10 mouse cellular contexts compared by ENCODE assay signal in genomic region chr4:132492178-132493060, GRCm38 (mm10). TPM values are rescaled to one million over a fixed set of nuclear protein-coding genes. Genes with fewer than 3 reads are reported as not detected.
A peak's percentile ranks its signal among the peaks of the same experiment; 100 is the strongest.
DNase-seq lines count a peak whose midpoint lies in the region; ATAC-seq lines count a peak whose summit lies in the region.
"Had no signal": no experiment of that assay in that cellular context is flagged by ENCODE, and none has a peak within 500 bp of the region (broad histone marks: within the 10 kb centered on the region; RNA-seq: fewer than 3 reads in every experiment).

No protein-coding gene starts in this region.

- DNase-seq in forebrain, embryonic 14.5 days (ENCODE audit: low spot score), result peak; percentile 45
- DNase-seq in midbrain, embryonic 14.5 days, result peak; percentile 65
- peak; percentile 57 to 64 for DNase-seq in heart, postnatal 10 days
- DNase-seq in lung, postnatal 4 days, result peak; percentile 23 to 71
- no peak for DNase-seq in urinary bladder, postnatal 4 days (ENCODE audit: low spot score in 2 of 2)
- DNase-seq in left cerebral cortex, adult 11 months (ENCODE audit: low spot score), result no peak

- no peaks in the 10 kb centered on the region for H3K4me1 ChIP-seq in forebrain, embryonic 14.5 days (ENCODE audit: control insufficient read depth, insufficient read depth, low read length)
- H3K4me1 ChIP-seq in forebrain, embryonic 16.5 days (replicated peaks; ENCODE audit: control insufficient read depth, insufficient read depth, low read length), result peaks cover 6% of the 10 kb centered on the region; the same call in 1 of the 2 replicates
- H3K4me1 ChIP-seq in midbrain, embryonic 14.5 days (ENCODE audit: control insufficient read depth, insufficient read depth, low read length), result no peaks in the 10 kb centered on the region
- H3K4me1 ChIP-seq in midbrain, embryonic 15.5 days, result peaks cover 4% of the 10 kb centered on the region; the same call in 1 of the 2 replicates

- no peak for ATAC-seq in forebrain, embryonic 14.5 days
- no peak for ATAC-seq in forebrain, embryonic 16.5 days
- no peak for ATAC-seq in midbrain, embryonic 14.5 days (ENCODE audit: low FRiP score, low TSS enrichment)
- ATAC-seq in midbrain, embryonic 15.5 days (replicated peaks), result no peak

- H3K27me3 ChIP-seq in forebrain, embryonic 14.5 days (replicated peaks; ENCODE audit: control insufficient read depth, insufficient read depth, low read length), result no peaks in the 10 kb centered on the region
- H3K27me3 ChIP-seq in forebrain, embryonic 16.5 days (replicated peaks; ENCODE audit: control insufficient read depth, insufficient read depth, low read length), result no peaks in the 10 kb centered on the region
- no peaks in the 10 kb centered on the region for H3K27me3 ChIP-seq in midbrain, embryonic 14.5 days (ENCODE audit: control insufficient read depth, insufficient read depth, low read length)
- no peaks in the 10 kb centered on the region for H3K27me3 ChIP-seq in midbrain, embryonic 15.5 days (replicated peaks)
- H3K27me3 ChIP-seq: CH12.LX; limb, embryonic 15.5 days had no signal

- no peak overlapping the region for H3K4me2 ChIP-seq in forebrain, embryonic 14.5 days (ENCODE audit: low read length)
- H3K4me2 ChIP-seq in forebrain, embryonic 16.5 days (ENCODE audit: low read length), result no peak overlapping the region
- no peak overlapping the region for H3K4me2 ChIP-seq in midbrain, embryonic 14.5 days (ENCODE audit: low read length)
- H3K4me2 ChIP-seq in midbrain, embryonic 15.5 days, result no peak overlapping the region
- H3K4me2 ChIP-seq: limb, embryonic 15.5 days had no signal

- peaks cover 3% of the 10 kb centered on the region; the same call in 1 of the 2 replicates for H3K36me3 ChIP-seq in forebrain, embryonic 14.5 days (ENCODE audit: control insufficient read depth, insufficient read depth, low read length)
- H3K36me3 ChIP-seq in forebrain, embryonic 16.5 days (ENCODE audit: control insufficient read depth, insufficient read depth), result no peaks in the 10 kb centered on the region
- peaks cover 15% of the 10 kb centered on the region for H3K36me3 ChIP-seq in midbrain, embryonic 14.5 days (ENCODE audit: control insufficient read depth, insufficient read depth, low read length)
- no peaks in the 10 kb centered on the region for H3K36me3 ChIP-seq in midbrain, embryonic 15.5 days (replicated peaks)

- WGBS in forebrain, embryonic 14.5 days, result 76% methylated on average over 10 of the region's 10 CpGs
- 63% methylated on average over 10 of the region's 10 CpGs for WGBS in forebrain, embryonic 16.5 days
- 73% methylated on average over 10 of the region's 10 CpGs for WGBS in midbrain, embryonic 14.5 days
- 59% methylated on average over 10 of the region's 10 CpGs for WGBS in midbrain, embryonic 15.5 days

- no peaks in the 10 kb centered on the region for H3K9me3 ChIP-seq in forebrain, embryonic 14.5 days (replicated peaks; ENCODE audit: control insufficient read depth, low read length)
- H3K9me3 ChIP-seq in forebrain, embryonic 16.5 days (ENCODE audit: control insufficient read depth, low read length), result no peaks in the 10 kb centered on the region
- H3K9me3 ChIP-seq in midbrain, embryonic 14.5 days (ENCODE audit: control insufficient read depth, low read length), result no peaks in the 10 kb centered on the region
- H3K9me3 ChIP-seq in midbrain, embryonic 15.5 days, result no peaks in the 10 kb centered on the region
- H3K9me3 ChIP-seq: limb, embryonic 15.5 days had no signal

- intact Hi-C loops in heart, postnatal 10 days (cut with DNase I), result loop anchor here (1.0 kb wide), 1 partner anchor 35 kb away; no protein-coding TSS in a partner anchor

- no peak overlapping the region for H3K27ac ChIP-seq in forebrain, embryonic 14.5 days (ENCODE audit: low read depth, low read length)
- no peak overlapping the region for H3K27ac ChIP-seq in forebrain, embryonic 16.5 days (ENCODE audit: low read length)
- no peak overlapping the region for H3K27ac ChIP-seq in midbrain, embryonic 14.5 days (replicated peaks; ENCODE audit: low read depth, low read length)
- H3K27ac ChIP-seq in midbrain, embryonic 15.5 days, result no peak overlapping the region
- H3K27ac ChIP-seq: limb, embryonic 15.5 days had no signal

- H3K9ac ChIP-seq in forebrain, embryonic 14.5 days (ENCODE audit: low read length), result no peak overlapping the region
- no peak overlapping the region for H3K9ac ChIP-seq in forebrain, embryonic 16.5 days (replicated peaks; ENCODE audit: low read depth, low read length)
- H3K9ac ChIP-seq in midbrain, embryonic 14.5 days (replicated peaks; ENCODE audit: low read length), result no peak overlapping the region
- H3K9ac ChIP-seq in midbrain, embryonic 15.5 days, result no peak overlapping the region
- H3K9ac ChIP-seq: limb, embryonic 15.5 days had no signal

- H3K4me3 ChIP-seq in forebrain, embryonic 14.5 days (ENCODE audit: low read depth, low read length), result no peak overlapping the region
- no peak overlapping the region for H3K4me3 ChIP-seq in forebrain, embryonic 16.5 days (replicated peaks; ENCODE audit: low read length)
- no peak overlapping the region for H3K4me3 ChIP-seq in midbrain, embryonic 14.5 days (replicated peaks; ENCODE audit: low read depth, low read length)
- no peak overlapping the region for H3K4me3 ChIP-seq in midbrain, embryonic 15.5 days
- H3K4me3 ChIP-seq: limb, embryonic 15.5 days had no signal

RNA-seq across cellular contexts. Expression of gene Sesn2, which starts 17.9 kb away (rescaled TPM):
- 2.9 and 4.5 TPM in 2 replicates for polyA plus RNA-seq in forebrain, embryonic 14.5 days (2014; fragmentation: Nextera tagmentation; extraction: Ambion mirVana)
- polyA plus RNA-seq in forebrain, embryonic 16.5 days (2015; fragmentation: Nextera tagmentation; extraction: Ambion mirVana), result 6.1 and 8.3 TPM in 2 replicates
- 4.7 and 5.5 TPM in 2 replicates for polyA plus RNA-seq in midbrain, embryonic 14.5 days (2014; fragmentation: Nextera tagmentation; extraction: Ambion mirVana)
- 8.1 and 9.7 TPM in 2 replicates for polyA plus RNA-seq in midbrain, embryonic 15.5 days (2015; fragmentation: Nextera tagmentation; extraction: Ambion mirVana)
- 1 to 10 TPM; 4.5 to 5.5 TPM for total RNA-seq in heart, postnatal 10 days (2021)

RNA-seq across cellular contexts. Expression of gene Med18, which starts 28.7 kb away (rescaled TPM):
- polyA plus RNA-seq in forebrain, embryonic 14.5 days (2014; fragmentation: Nextera tagmentation; extraction: Ambion mirVana), result 6.2 and 6.3 TPM in 2 replicates
- 20.4 and 23.5 TPM in 2 replicates for polyA plus RNA-seq in forebrain, embryonic 16.5 days (2015; fragmentation: Nextera tagmentation; extraction: Ambion mirVana)
- polyA plus RNA-seq in midbrain, embryonic 14.5 days (2014; fragmentation: Nextera tagmentation; extraction: Ambion mirVana), result 8.9 and 10.8 TPM in 2 replicates
- 15.9 and 17.7 TPM in 2 replicates for polyA plus RNA-seq in midbrain, embryonic 15.5 days (2015; fragmentation: Nextera tagmentation; extraction: Ambion mirVana)
- 1 to 10 TPM; 6.7 to 7.1 TPM for total RNA-seq in heart, postnatal 10 days (2021)

RNA-seq across cellular contexts. Expression of gene Atpif1, which starts 41.0 kb away (rescaled TPM):
- 1,314 and 1,514 TPM in 2 replicates for polyA plus RNA-seq in forebrain, embryonic 14.5 days (2014; fragmentation: Nextera tagmentation; extraction: Ambion mirVana)
- polyA plus RNA-seq in forebrain, embryonic 16.5 days (2015; fragmentation: Nextera tagmentation; extraction: Ambion mirVana), result 1,102 and 1,203 TPM in 2 replicates
- 1,327 and 1,547 TPM in 2 replicates for polyA plus RNA-seq in midbrain, embryonic 14.5 days (2014; fragmentation: Nextera tagmentation; extraction: Ambion mirVana)
- 1,207 and 1,280 TPM in 2 replicates for polyA plus RNA-seq in midbrain, embryonic 15.5 days (2015; fragmentation: Nextera tagmentation; extraction: Ambion mirVana)
- 100 to 1,000 TPM; 546 to 631 TPM for total RNA-seq in heart, postnatal 10 days (2021)

RNA-seq across cellular contexts. Expression of gene Dnajc8, which starts 42.9 kb away (rescaled TPM):
- polyA plus RNA-seq in forebrain, embryonic 14.5 days (2014; fragmentation: Nextera tagmentation; extraction: Ambion mirVana), result 152 and 160 TPM in 2 replicates
- 132 and 140 TPM in 2 replicates for polyA plus RNA-seq in forebrain, embryonic 16.5 days (2015; fragmentation: Nextera tagmentation; extraction: Ambion mirVana)
- polyA plus RNA-seq in midbrain, embryonic 14.5 days (2014; fragmentation: Nextera tagmentation; extraction: Ambion mirVana), result 149 and 152 TPM in 2 replicates
- polyA plus RNA-seq in midbrain, embryonic 15.5 days (2015; fragmentation: Nextera tagmentation; extraction: Ambion mirVana), result 130 and 131 TPM in 2 replicates
- total RNA-seq in heart, postnatal 10 days (2021), result 10 to 100 TPM; 71.0 to 77.5 TPM

Comparison
In these comparisons a context has a peak if more than half of its experiments do, and no peak if none do; other contexts are left out.
1. DNase-seq: peak in forebrain, embryonic 14.5 days (single experiment), midbrain, embryonic 14.5 days (single experiment), heart, postnatal 10 days (2 of 2) and lung, postnatal 4 days (2 of 2); none in urinary bladder, postnatal 4 days (0 of 2) and left cerebral cortex, adult 11 months (single experiment).